Mouse (Mus musculus) embryo, embryonic 11 days (tissue): ENCODE results near the gene Fcgr4.

ENCODE experiments used
- DNase-seq: peaks from one replicate; pipeline ENCODE4 v3.0.0-alpha.2; 2015

Fcgr4 gene

GRCm38 (mm10) chr1:171016676-171017356, 1.9 kb upstream of the Fcgr4 start:
- no peak for DNase-seq

GRCm38 (mm10) chr1:171017468-171018158, 1.1 kb upstream of the Fcgr4 start:
- DNase-seq = no peak

DNA sequence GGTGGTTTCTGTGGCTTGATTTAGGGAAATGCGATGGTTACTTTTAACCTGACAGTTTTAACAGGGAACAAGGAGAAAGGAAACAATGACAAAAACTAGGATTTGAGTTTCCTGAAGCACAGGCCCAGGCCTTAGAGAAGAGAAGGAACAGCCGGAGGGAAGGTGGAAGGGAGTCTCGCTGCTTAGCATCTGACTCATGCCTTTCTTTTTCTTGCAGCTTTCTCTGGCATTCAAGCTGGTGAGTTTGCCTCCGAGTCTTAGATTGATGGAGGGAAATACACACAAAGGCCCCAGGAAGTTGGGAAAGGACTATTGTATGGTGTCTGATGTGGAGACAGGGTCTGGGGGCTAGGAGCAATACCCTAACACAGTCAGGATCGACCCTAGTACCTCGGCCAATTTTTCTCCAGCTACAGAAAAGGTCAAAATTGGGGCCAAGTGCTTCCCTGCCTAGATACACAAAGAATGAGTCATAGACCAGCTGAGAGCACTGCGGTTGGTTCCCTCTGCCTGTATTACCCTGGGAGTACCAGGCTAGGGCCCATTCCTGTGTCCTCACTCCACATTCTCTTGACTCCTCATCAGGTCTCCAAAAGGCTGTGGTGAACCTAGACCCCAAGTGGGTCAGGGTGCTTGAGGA, 711 bp downstream of the Fcgr4 start:
- DNase-seq = no peak

DNA sequence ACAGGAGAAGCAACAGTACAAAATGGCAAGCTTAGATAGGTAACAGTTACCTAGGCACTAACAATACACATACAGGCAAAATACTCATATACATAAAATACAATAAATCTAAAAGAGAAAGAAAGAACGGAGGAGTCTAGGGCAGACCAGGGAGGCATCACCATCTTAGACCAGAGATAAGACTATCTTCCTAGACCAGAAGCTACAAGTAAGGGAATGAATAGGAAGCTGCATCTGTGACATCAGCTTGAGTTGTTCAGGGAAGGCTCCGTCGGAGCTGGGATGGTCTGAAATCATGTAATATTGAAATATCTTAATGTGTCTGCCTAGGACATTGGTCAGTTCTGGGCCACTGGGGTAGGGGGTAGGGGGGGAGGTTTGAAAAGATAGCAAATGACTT, 13.0 kb downstream of the Fcgr4 start:
- no peak for DNase-seq

GRCm38 (mm10) chr1:171032691-171033090, 14.0 kb downstream of the Fcgr4 start:
- peak; percentile 40 for DNase-seq

GRCm38 (mm10) chr1:171033196-171033595, 14.5 kb downstream of the Fcgr4 start:
- DNase-seq = peak; percentile 43

- DNase-seq = peak; percentile 88
Measured at GRCm38 (mm10) chr1:171033756-171034155, 15.0 kb downstream of the Fcgr4 start.

- peak; percentile 33 for DNase-seq
Measured at GRCm38 (mm10) chr1:171034201-171034600, 15.5 kb downstream of the Fcgr4 start.

DNA sequence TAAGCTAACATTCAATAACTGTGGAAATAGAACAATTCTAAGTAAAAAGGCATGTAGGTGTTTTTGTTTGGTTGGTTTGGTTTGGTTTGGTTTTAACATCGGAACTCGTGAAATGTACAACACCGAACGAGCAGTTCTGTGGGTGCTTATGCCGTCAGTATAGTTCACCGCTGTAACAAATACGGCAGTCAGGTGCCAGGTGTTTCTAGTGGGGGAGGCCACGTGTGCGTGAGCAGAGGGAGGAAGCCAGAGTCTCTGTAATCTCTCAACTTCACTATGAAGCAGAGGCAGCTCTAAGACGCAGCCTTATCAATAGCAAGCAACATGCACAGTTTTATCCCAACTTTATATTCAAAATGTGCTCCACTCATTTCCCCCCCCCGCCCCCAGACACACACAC, 16.9 kb downstream of the Fcgr4 start:
- DNase-seq = no peak

DNA sequence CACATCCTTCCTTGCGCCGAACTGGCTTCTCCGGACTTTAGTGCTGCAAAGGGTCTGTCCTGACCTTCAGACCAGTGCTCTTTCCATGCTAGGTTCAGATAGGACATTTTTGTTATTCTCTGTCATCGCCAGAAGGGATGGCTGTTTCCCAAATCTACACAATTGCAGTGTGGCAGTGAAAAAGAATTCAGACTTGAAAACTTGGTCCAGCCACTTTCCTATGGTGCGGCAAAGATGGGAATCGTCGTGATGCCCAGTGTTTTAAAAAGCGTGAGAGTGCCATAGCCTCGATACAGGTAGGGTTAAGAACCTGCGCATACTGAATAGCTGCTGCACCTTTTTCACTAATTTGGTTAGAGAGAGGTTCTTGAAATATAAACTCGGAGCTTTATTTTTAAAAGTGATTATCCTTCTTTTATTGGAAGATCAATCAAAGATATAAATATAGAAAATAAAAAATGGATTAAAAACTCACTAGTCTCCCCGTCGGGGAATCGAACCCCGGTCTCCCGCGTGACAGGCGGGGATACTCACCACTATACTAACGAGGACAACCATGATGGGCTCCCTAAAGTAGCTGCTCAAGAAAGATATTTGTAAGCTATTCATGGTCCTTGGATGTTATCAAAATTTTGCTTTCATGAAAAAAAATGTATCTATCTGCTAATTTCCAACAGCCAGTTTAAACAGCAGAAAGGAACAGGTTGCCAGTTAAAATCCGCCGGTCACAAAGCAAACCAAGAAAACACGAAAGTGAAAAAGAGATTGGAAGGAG, 18.0 kb downstream of the Fcgr4 start:
- DNase-seq = peak; percentile 83

DNA sequence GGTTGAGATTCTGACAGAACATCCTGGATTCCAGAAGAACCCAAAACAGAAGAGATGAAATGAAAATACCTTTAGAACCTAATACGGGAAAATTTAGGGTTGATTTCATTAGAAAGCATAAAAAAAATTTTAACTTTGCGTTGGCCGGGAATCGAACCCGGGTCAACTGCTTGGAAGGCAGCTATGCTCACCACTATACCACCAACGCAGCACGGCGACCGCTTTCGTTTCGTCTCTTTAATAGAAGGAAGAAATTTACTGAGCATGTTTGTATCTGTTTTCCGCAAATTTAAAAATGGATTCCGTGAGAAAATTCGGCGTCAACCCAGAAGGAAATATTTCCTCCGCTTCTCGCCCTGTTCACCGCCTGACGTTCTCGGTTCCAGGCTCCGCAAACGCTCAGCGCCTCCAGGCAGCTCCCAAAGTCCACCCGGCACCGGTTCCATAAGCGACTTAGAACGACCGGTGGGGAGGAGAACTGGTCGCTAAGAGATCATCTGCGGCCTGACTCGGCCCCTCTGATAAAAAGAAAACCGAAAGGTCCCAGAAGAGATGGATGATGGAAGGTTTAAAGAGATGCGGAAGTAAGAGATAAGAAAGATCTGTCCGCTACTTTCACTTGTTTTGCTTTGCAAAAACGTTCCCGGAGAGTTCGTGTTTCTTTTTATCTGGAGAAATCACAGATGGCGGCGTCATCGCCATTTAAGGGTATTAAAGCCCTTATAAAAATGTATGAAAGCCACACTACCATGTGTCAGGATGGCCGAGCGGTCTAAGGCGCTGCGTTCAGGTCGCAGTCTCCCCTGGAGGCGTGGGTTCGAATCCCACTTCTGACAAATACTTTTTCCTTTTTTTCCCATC, 19.4 kb downstream of the Fcgr4 start:
- DNase-seq = peak; percentile 83

- no peak for DNase-seq
Measured at GRCm38 (mm10) chr1:171039135-171039534, 20.4 kb downstream of the Fcgr4 start.

DNA sequence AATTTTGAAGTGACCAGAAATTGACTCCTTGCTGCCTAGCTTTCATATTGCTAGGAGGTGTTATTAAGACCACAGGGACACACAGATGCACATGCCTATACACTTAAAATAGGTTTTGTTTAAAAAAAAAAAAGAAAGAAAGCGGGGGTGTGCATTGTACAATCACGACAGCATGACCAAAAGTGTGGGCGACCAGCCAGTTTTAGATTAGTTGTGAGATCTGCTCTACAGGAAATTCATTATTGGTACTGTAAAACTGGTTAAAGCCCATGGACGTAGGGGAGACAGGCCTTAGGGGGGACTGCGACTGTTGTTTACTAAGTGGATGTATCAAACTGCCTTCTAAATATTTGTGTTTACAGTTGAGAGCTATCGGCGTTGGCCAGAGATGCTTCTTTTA, 21.2 kb downstream of the Fcgr4 start:
- DNase-seq = no peak

- DNase-seq = no peak
Measured at GRCm38 (mm10) chr1:171043594-171044153, 25.0 kb downstream of the Fcgr4 start.

- DNase-seq = peak; percentile 91
Measured at GRCm38 (mm10) chr1:171044365-171045078, 25.8 kb downstream of the Fcgr4 start.

- DNase-seq = peak; percentile 44
Measured at GRCm38 (mm10) chr1:171045079-171045465, 26.4 kb downstream of the Fcgr4 start.

DNA sequence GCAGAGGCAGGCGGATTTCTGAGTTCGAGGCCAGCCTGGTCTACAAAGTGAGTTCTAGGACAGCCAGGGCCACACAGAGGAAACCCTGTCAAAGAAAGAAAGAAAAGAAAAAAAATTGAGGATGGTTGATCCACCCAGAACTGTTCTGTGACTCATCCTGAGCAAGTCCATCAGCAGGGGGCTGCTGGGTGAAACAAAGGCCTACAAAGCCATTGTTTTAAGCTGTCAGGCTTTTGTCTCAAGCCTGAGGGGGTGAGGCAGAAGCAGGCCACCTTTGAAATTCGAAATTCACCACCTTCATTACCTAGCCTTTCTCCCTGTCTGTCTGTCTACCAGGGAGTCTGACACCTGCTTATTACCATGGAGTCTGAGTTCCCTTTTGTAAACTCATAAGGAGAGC, 27.8 kb downstream of the Fcgr4 start:
- DNase-seq = no peak

DNA sequence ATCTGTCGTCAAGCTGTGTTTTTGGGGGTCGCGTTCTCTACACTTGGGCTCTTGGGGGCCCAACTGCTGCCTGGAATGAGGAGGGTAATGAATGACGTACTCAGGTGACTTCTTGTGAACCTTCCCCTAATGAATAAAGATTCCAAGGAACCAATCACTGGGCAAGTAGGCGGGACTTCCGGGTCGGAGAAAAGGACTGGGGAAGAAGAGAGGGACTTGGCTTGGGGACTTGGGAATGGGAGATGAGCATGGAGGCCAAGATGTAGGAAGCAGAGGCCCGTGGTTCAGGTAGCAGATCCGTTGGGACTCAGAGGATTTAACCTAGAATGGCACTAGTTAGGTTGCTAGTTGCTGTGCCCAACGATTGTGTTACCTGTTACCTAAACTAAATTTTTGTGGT, 30.5 kb downstream of the Fcgr4 start:
- no peak for DNase-seq

- DNase-seq = no peak
Measured at GRCm38 (mm10) chr1:171050774-171051173, 32.1 kb downstream of the Fcgr4 start.

DNA sequence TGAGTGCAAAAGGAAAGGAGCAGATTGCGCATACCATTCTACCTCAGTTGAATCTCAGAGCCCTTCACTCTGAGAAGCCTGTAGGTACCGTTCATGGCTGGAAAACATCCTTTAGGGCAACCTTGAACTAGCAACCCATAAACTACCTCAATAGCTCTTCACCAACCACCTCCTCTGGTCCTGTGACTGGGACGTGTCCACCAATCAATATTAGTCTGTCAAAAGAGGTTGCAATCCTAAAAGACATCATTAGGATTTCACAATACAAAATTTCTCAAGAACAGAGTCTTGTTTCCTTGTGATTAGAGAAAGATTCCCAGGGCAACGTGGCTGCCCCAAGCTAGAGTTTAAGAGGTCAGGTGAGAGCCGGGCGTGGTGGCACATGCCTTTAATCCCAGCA, 34.6 kb downstream of the Fcgr4 start:
- DNase-seq = no peak

DNA sequence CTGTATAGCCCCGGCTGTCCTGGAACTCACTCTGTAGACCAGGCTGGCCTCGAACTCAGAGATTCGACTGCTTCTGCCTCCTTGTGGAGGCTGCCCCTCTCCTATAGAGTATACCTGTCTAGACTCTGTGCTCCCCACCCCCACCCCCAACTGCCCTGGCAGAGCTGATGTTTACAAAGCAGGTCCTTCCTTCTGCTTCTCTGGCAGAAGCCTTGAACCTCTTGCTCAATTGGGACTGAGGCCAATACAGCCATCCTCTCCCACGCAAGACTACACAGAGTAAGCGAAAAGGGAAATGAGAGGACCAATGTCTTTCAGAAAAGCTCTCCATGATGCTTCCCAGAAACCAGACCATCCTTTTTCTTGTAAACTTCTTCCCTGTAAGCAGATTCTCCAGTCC, 38.5 kb downstream of the Fcgr4 start:
- DNase-seq = no peak
